Mouse (Mus musculus): Measurements from ENCODE around the gene Celsr2.

The Celsr2 gene

GRCm38 (mm10) chr3:108414857-108415830, at the start of gene Celsr2:
TSS of gene Celsr2 (minus strand) at chr3:108415552.
- POLR2A ChIA-PET, result interaction anchor here (0.7 to 3.4 kb wide), 18 partner anchors 9 to 370 kb away, joined by 3 to 24 read pairs (median 4); partner anchors contain the start of genes Sars (in 2 of the 4), Gstm4 (in 1 of the 4), Mybphl (in 1 of the 4) and Psma5 (in 1 of the 4)
- CTCF ChIA-PET, result interaction anchor here in 2 of 4 experiments (0.5 to 1.8 kb wide), 6 partner anchors 8 to 250 kb away, joined by 3 to 8 read pairs (median 4); partner anchors contain the start of gene Tmem167b (in 1 of the 2)

DNA sequence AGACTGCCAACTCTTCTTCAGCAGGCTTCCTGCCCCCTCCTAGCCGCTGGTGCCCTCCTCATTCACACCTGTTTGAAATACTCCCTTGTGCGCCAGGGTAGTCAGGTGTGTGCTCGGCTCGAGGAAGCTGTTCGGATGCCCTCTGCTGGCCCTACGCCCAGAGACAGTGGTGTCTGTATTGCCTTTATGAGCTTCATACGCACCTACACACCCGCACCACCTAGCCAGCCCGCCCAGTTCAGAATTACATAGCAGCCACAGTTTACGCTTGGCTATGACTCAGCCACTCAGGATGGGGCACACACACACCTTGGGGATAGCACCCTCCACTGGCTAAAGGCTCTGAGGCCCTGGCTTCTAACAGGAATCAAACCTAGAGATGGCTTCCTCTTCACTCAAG, 43.5 kb upstream of the Celsr2 start:
- POLR2A ChIA-PET, result interaction anchor here in 3 of 4 experiments (0.6 to 6.4 kb wide), 10 partner anchors 14 to 441 kb away, joined by 3 to 39 read pairs (median 4); partner anchors contain the start of genes Sars (in 3 of the 3) and Psrc1 (in 1 of the 3)
- CTCF ChIA-PET, result interaction anchor here (0.6 to 1.5 kb wide), 8 partner anchors 10 to 410 kb away, joined by 3 to 7 read pairs (median 4); partner anchors contain the start of gene Sars (in 1 of the 4)

GRCm38 (mm10) chr3:108458380-108458779, 43.0 kb upstream of the Celsr2 start:
- CTCF ChIA-PET, result interaction anchor here (0.6 to 1.5 kb wide), 8 partner anchors 11 to 286 kb away, joined by 3 to 7 read pairs (median 4); partner anchors contain the start of gene Sars (in 2 of the 4)
- POLR2A ChIA-PET, result interaction anchor here in 3 of 4 experiments (0.7 to 6.4 kb wide), 11 partner anchors 13 to 440 kb away, joined by 3 to 39 read pairs (median 3); partner anchors contain the start of genes Sars (in 3 of the 3), Psrc1 (in 1 of the 3) and Wdr47 (in 1 of the 3)

GRCm38 (mm10) chr3:108454172-108454571, 38.8 kb upstream of the Celsr2 start:
- CTCF ChIA-PET, result no interaction called here
- POLR2A ChIA-PET, result interaction anchor here in 1 of 4 experiments (4.2 kb wide), 1 partner anchor 10 kb away, joined by 20 read pairs; the partner anchor contains the start of gene Sars

- ChIA-PET POLR2A (interaction anchor here in 3 of 4 experiments (0.6 to 4.2 kb wide), 14 partner anchors 7 to 139 kb away, joined by 3 to 20 read pairs (median 4); partner anchors contain the start of genes Sars (in 1 of the 3) and Wdr47 (in 1 of the 3)), CTCF (interaction anchor here in 1 of 4 experiments (1.1 kb wide), 1 partner anchor 19 kb away, joined by 3 read pairs; no protein-coding TSS in a partner anchor)
Measured at GRCm38 (mm10) chr3:108451969-108452368, 36.6 kb upstream of the Celsr2 start.

DNA sequence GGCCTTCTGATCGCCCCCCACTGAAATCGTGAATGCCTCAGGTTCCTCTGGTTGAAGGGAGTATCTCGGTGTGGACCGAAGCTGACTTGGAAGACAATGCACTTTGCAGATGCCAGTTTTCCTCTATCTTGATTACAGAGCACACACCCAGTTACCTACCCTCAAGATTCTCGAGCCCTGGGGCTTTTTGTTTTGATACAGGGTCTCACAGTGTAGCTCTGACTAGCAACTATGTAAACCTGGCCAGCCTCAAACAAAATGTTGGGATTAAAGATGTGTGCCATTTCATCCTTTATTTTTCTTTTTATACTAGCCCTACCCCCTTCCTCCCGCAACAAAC, 30.0 kb upstream of the Celsr2 start:
- ChIA-PET POLR2A (interaction anchor here (0.5 to 3.5 kb wide), 88 partner anchors 9 to 585 kb away, joined by 3 to 98 read pairs (median 7); partner anchors contain the start of genes Atxn7l2 (in 3 of the 4), Psma5 (in 3 of the 4), Psrc1 (in 3 of the 4) and Celsr2 (in 2 of the 4)), CTCF (interaction anchor here in 3 of 4 experiments (0.8 to 1.8 kb wide), 7 partner anchors 11 to 80 kb away, joined by 3 to 11 read pairs (median 3); no protein-coding TSS in a partner anchor)

GRCm38 (mm10) chr3:108444698-108445365, 29.5 kb upstream of the Celsr2 start, which contains the start of gene Sars:
TSS of gene Sars (minus strand) at chr3:108445209.
- ChIA-PET CTCF (interaction anchor here (0.5 to 1.8 kb wide), 18 partner anchors 11 to 163 kb away, joined by 3 to 11 read pairs (median 3); partner anchors contain the start of gene Psrc1 (in 1 of the 4)), POLR2A (interaction anchor here (0.5 to 3.5 kb wide), 146 partner anchors 7 to 585 kb away, joined by 3 to 98 read pairs (median 5); partner anchors contain the start of genes Atxn7l2 (in 3 of the 4), Cyb561d1 (in 3 of the 4), Gpsm2 (in 3 of the 4) and Prpf38b (in 3 of the 4))

- ChIA-PET CTCF (interaction anchor here (0.5 to 1.8 kb wide), 17 partner anchors 10 to 298 kb away, joined by 3 to 11 read pairs (median 3); partner anchors contain the start of genes Gnai3 (in 1 of the 4) and Psrc1 (in 1 of the 4)), POLR2A (interaction anchor here (0.5 to 3.5 kb wide), 141 partner anchors 8 to 583 kb away, joined by 3 to 98 read pairs (median 5); partner anchors contain the start of genes Tmem167b (in 4 of the 4), Atxn7l2 (in 3 of the 4), Celsr2 (in 3 of the 4) and Cyb561d1 (in 3 of the 4))
Measured at GRCm38 (mm10) chr3:108444029-108444428, 28.7 kb upstream of the Celsr2 start.

GRCm38 (mm10) chr3:108436380-108436714, 21.0 kb upstream of the Celsr2 start:
- CTCF ChIA-PET, result no interaction called here

DNA sequence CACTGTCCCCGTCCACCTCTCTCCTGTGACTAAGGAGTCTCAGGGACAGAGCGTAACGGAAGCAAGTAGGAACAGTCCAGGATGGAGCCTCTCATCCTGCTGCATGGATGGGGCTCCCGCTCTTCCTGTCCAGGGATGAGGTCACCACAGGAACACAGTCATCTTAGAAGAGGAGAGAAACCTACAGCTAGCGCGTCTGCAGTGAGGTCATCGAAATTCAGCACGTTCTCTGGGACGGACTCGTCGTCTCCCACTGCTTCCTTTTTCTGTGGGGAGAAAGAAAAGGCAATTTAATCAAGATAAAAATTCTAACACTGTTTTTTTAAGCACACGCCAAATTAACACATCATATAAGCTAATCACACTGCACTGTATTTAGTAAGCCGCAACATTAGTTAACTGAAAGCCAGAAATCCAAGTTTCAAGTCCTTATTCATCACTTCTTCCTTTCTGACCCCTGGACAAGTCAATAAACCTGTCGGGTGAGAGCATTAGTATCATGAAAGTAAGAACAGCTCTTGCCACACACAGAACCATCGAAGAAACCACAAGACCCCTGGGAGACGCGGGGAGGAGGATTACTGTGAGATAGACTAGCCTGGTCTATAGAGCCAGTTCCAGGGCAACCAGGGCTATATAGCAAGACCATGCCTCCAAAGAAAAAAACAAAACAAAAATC, 20.5 kb upstream of the Celsr2 start:
- ChIA-PET CTCF (no interaction called here), POLR2A (interaction anchor here in 3 of 4 experiments (1.0 to 5.6 kb wide), 6 partner anchors 8 to 209 kb away, joined by 3 to 59 read pairs (median 5); partner anchors contain the start of gene Sars (in 2 of the 3))

More at GRCm38 (mm10) chr3:108436380-108436714, 21.0 kb upstream of the Celsr2 start:
- POLR2A ChIA-PET, result interaction anchor here in 3 of 4 experiments (1.0 to 5.6 kb wide), 6 partner anchors 8 to 209 kb away, joined by 3 to 59 read pairs (median 5); partner anchors contain the start of gene Sars (in 2 of the 3)

DNA sequence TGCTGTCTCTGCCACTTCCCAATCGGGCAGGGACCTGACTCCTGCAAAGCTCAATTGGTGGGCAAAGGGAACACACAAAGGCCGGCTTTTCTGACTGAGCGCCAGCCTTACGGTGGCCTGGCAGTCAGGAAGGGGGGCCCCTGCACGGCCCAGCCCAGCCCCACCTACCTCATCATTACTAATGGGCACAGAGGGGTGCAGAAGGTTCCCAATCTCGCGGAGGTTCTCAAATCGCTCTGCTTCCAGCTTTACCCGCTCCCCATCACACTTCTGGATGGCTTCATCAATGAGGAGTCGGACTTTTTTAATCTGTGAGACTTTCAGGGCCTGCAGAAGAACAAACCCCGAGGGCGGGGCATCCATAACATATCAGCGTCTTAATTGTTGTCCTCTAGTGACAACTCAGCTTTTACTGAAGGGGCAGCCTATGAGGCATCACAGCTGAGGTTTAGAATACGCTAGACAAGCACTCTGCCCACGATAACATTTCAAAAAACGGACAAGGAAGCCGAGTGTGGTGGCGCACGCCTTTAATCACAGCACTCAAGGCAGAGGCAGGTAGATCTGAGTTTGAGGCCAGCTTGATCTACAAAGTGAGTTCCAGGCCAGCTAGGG, 18.6 kb upstream of the Celsr2 start:
- CTCF ChIA-PET, result interaction anchor here in 3 of 4 experiments (1.0 to 1.8 kb wide), 8 partner anchors 11 to 269 kb away, joined by 3 to 10 read pairs (median 3); partner anchors contain the start of gene Sars (in 2 of the 3)

DNA sequence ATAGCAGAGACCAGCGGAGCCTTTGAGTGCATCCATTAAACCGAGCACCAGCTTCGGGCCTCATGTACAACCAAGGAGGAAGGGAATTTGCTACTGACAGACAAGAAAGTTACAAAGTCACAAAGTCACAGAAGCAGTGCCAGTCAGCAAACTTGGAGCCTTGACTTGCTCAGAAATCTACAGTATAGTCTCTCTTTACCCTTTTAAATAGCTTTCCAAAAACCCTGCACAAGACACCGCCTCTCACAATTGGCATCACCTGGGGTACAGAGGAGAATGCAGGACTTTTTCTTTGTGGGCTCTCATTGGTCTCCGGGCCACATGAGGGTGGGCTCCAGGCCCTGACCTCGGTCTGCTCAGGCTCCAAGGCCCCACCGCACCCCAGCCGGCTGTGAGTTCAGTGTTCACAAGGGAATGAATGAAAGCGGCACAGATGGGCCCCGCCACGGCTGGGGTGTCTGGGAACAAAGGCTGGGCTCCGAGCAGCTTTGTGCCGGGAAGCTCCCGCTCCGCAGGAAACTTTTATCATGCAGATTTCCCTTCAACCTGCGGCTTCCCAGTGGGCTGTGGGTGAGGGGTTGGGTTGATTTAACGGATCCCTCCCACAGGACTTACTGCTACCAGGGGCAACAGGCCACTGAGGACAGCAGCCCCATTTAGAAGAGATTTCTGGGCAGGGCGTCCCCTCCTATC, 18.0 kb upstream of the Celsr2 start:
- POLR2A ChIA-PET, result interaction anchor here (0.5 to 5.9 kb wide), 43 partner anchors 9 to 478 kb away, joined by 3 to 98 read pairs (median 4); partner anchors contain the start of genes Sars (in 3 of the 4), Psrc1 (in 2 of the 4), Taf13 (in 2 of the 4) and Atxn7l2 (in 1 of the 4)
- CTCF ChIA-PET, result interaction anchor here (0.7 to 1.8 kb wide), 9 partner anchors 10 to 268 kb away, joined by 3 to 10 read pairs (median 3); partner anchors contain the start of gene Sars (in 2 of the 4)

More for the DNA sequence above, 18.6 kb upstream of the Celsr2 start:
- POLR2A ChIA-PET, result interaction anchor here (0.5 to 5.9 kb wide), 44 partner anchors 8 to 477 kb away, joined by 3 to 98 read pairs (median 4); partner anchors contain the start of genes Sars (in 3 of the 4), Atxn7l2 (in 2 of the 4), Psrc1 (in 2 of the 4) and Taf13 (in 2 of the 4)

DNA sequence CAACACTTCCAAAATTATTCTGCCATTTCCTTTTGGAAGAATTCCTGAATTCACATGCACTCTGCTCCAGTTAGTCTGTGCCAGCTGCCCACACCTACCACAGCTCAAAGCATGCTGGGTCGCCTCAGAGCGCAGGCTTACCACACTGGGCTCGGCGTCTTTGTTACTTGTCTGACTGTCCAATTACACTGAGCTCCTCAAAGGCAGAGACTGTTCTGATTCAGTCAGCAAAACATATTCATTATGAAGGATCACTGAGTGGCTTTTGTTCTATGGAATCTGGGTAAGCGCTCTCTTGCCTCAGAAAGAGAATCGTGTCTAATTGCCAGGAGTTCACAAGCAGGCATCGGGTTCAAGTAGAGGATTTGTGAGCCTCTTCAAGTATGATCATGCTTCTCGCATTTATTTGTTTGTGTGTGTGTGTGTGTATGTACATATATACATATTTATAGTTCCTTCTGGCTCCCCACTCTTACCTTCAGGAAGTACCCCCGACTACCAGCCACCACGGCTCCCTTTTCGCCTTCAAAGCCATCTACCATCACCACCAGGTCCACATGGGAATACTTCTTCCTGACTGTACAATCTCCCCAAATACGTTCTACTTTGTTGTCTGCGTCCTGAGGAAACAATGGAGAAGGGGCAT, 17.3 kb upstream of the Celsr2 start:
- ChIA-PET POLR2A (interaction anchor here in 3 of 4 experiments (0.5 to 5.9 kb wide), 18 partner anchors 8 to 289 kb away, joined by 3 to 98 read pairs (median 6); partner anchors contain the start of genes Sars (in 3 of the 3), Psrc1 (in 2 of the 3), Atxn7l2 (in 1 of the 3) and Celsr2 (in 1 of the 3)), CTCF (interaction anchor here in 2 of 4 experiments (1.3 to 1.8 kb wide), 2 partner anchors 12 to 268 kb away, joined by 3 to 10 read pairs; partner anchors contain the start of gene Sars (in 1 of the 2))

GRCm38 (mm10) chr3:108425624-108426018, 10.3 kb upstream of the Celsr2 start:
- ChIA-PET POLR2A (interaction anchor here in 3 of 4 experiments (0.5 to 9.1 kb wide), 20 partner anchors 8 to 146 kb away, joined by 3 to 93 read pairs (median 8); partner anchors contain the start of genes Sars (in 3 of the 3), Celsr2 (in 2 of the 3), Psrc1 (in 2 of the 3) and Taf13 (in 1 of the 3)), CTCF (interaction anchor here in 1 of 4 experiments (0.6 kb wide), 1 partner anchor 112 kb away, joined by 3 read pairs; no protein-coding TSS in a partner anchor)
